Mouse (Mus musculus) olfactory bulb, adult 2 months (tissue): ENCODE measurements around the gene Olfr65.

Experiments used
- CTCF ChIP-seq: fragments of 200-500 bp; IDR thresholded peaks from 2 replicates; pipeline ENCODE4 v1.5.1; 2012; ENCODE audit warnings: low read depth, mild to moderate bottlenecking, low read length, moderate library complexity; ENCODE audit not compliant: insufficient read depth
- POLR2A ChIP-seq: fragments of 200-500 bp; IDR thresholded peaks from 2 replicates; pipeline ENCODE4 v1.6.1; 2012; ENCODE audit warnings: mild to moderate bottlenecking, low read depth, low read length, moderate library complexity; ENCODE audit not compliant: insufficient read depth

GRCm38 (mm10) chr7:103860855-103861254 is 42.4 kb upstream of the Olfr65 start:
- no peak for TF ChIP-seq POLR2A
- no peak for TF ChIP-seq CTCF
